Mouse (Mus musculus): Measurements from ENCODE around the gene Proser1. TPM values are rescaled to one million over a fixed set of nuclear protein-coding genes. Genes with fewer than 3 reads are reported as not detected.

Proser1 gene
- total RNA-seq, 2 experiments from 2014 or later, result 10.9 to 12.0 TPM

- intact Hi-C loops (cut with DNase I), result loop anchor here (5.0 kb wide), 1 partner anchor 398 kb away; the partner anchor contains the start of gene Ufm1
- DNase-seq, result no peak
Observed at GRCm38 (mm10) chr3:53464146-53464698, 756 bp downstream of the Proser1 start.

GRCm38 (mm10) chr3:53465330-53465729 is 1.9 kb downstream of the Proser1 start:
- intact Hi-C loops (cut with DNase I), result no loop called here
- DNase-seq, result no peak

DNA sequence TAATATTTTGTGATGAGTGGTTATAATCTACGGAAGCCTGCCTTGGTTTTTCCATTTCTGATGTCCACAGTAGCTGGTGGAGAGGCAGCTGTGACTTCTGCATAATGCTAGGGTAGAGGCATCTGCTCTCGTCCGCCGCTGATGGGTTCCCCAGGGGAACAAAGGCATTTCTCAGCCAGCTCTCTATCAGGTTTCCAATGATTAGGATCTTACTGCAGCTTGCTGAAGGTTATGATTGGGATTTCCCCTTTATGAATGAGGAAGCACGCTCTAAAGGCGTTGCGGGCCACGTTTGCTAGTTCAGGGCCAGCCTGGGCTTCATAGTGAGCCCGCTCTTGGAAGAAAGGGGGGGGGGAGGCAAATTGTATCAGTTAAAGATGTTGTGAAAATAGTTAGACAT is 3.0 kb downstream of the Proser1 start:
- intact Hi-C loops (cut with DNase I), result no loop called here
- DNase-seq, result no peak

DNA sequence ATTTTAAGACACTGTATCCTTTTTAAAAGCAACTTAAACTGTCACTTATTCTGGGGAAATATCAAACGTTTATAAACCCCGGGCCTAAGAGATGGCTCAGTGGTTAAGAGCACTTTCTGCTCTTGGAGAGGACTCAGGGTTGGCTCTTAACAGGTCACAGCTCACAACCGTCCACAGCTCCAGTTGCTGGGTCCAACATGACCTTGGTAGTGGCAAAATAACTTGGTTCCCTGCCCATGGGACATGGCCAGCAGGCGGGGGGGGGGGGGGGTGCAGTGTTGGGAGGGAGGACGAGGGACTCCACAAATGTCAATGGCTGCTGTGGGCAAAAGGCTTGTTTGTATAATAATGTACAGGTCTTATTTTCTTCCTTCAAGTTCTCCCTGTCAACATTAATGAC is 3.9 kb downstream of the Proser1 start:
- intact Hi-C loops (cut with DNase I), result no loop called here
- peak in 1 of 2 experiments; percentile 21 for DNase-seq

DNA sequence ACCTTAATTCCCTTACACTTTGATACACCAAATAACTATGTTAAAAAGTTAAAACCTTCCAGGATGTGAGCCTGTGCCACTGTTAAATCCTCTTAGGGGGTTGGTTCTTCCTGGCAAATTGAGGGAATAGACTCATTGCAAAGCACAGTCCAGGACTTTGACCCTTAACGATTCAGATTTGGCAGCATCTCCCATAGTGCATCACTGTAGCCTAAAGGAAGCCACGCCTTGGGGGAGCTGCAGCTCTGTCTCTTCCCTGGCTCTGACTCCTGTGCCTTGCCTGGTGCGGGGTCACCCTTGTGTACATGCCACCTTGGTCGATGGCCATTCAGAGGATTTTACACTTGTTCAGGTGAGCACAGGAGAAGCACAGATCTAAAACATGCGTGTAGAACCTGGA is 6.2 kb downstream of the Proser1 start:
- intact Hi-C loops (cut with DNase I), result no loop called here
- DNase-seq, result no peak

- no peak for DNase-seq
- intact Hi-C loops (cut with DNase I), result no loop called here
Observed at GRCm38 (mm10) chr3:53472061-53472460, 8.6 kb downstream of the Proser1 start.

DNA sequence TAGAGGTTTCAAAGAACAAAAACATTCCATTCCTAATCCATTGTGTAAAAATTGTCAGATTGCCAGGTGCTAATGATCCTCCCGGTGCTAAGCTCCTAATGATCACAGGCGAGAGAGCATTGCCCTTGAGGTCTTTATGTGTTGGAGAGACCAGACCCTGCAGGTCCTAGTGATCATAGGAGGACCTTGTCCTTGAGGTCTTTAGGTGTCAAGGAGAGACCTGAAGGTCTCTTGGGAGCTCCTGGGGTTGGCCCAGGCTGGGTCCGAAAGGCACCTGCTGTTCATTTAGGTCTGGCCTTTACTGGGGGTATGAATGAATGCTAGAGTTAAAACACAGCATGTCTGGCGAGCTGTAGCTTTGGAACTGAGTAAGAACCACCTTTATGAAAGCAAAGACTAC is 10.7 kb downstream of the Proser1 start:
- DNase-seq, result no peak
- intact Hi-C loops (cut with DNase I), result no loop called here

DNA sequence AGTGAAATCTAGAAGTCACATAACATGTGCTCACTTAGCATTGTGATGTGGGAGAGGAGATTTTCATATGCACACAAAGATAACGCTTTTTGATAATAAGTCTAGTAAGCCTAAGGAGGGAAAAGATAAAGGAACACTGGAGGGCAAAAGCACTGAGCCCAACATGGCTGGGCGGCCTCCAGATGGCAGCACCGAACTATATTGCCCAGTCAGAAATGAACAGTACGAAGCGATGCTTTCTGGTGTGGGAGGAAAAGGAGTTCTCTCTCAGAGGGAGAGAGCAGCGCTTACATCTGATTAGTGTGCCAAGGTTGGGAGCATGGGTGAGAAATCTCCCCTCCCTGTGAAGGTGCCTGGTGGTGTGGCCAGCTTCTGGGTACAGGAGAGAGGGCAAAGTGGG is 12.4 kb downstream of the Proser1 start:
- intact Hi-C loops (cut with DNase I), result loop anchor here (2.0 kb wide), 1 partner anchor 15 kb away; no protein-coding TSS in a partner anchor
- DNase-seq, result peak; percentile 42 to 55

GRCm38 (mm10) chr3:53477468-53477867 is 14.0 kb downstream of the Proser1 start:
- no peak for DNase-seq
- intact Hi-C loops (cut with DNase I), result loop anchor here (2.0 kb wide), 1 partner anchor 13 kb away; no protein-coding TSS in a partner anchor

DNA sequence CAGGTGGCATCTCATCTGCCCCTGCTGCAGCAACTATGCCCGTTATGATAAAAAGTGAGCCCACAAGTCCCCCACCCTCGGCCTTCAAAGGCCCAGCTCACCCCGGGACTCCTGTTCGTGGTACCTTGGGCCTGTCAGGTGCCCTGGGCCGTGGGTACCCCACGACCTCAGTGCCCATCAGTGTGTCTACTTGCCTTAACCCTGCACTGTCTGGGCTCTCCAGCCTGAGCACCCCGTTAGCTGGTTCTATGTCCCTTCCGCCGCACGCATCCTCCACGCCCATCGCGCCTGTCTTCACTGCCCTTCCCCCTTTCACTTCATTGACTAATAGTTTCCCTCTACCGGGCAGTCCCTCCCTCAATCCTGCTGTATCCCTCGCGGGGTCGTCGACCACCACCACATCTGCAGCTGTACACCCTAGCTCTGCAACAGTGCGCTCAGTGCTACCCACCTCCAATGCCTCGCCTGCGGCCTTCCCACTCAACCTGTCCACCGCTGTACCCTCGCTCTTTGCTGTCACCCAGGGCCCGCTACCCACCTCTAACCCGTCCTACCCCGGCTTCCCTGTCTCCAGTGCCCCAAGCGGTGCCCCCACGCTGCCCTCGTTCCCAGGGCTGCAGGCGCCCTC is 15.1 kb downstream of the Proser1 start:
- intact Hi-C loops (cut with DNase I), result no loop called here
- no peak for DNase-seq

DNA sequence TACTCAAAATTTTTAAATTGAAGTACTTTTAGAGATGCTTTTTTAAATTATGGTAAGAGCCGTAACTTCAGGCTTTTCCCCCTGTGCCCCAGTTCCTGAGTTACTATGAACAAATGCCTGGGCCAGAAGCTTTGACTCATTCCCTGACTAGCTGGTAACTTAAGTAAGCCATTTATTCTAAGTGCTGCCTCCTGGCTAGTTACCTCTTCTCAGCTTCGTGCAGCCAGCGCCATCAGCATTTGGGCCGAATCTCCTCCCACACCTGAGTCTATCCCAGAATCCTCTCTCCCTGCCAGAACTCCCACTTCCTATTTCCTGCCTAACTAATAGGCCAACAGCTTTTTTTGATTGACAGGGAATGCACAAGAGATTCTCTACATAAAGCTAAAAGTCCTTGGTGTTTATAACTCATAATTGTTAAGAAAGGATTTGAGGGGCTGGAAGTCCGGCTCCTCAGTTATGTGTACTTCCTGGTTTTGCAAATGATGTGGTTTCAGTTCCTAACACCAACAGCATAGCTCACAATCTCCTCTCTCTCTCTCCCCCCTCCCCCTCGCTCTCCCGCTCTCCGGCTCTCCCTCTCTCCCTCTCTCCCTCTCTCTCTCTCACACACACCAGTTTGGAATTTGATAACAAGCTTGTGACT is 20.1 kb downstream of the Proser1 start:
- no peak for DNase-seq
- intact Hi-C loops (cut with DNase I), result no loop called here

- intact Hi-C loops (cut with DNase I), result no loop called here
- DNase-seq, result no peak
Observed at GRCm38 (mm10) chr3:53486561-53486960, 23.1 kb downstream of the Proser1 start.

GRCm38 (mm10) chr3:53486996-53487576 is 23.6 kb downstream of the Proser1 start:
- no peak for DNase-seq

DNA sequence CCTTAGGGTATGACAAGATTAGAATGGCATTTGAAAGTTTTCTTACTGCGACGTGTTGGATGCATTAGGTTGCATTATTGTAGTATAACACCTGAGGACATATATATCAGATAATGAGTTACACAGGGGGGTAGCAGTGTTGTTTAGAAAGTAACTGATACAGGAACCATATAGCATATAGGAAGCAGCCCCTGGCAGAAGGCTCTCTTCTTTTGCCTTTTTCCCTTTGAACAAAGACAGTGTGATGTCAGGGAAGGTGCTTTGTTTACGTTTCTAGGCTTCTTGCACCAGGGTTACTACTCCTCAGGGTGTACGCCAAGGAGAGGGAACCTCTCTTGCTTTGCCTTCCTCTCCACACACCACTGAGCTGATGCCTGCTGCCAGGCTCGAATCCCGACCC is 24.9 kb downstream of the Proser1 start, which contains the start of gene Stoml3:
TSS of gene Stoml3 (plus strand) at position 301 of the 400 bp plus-strand sequence.
- no peak for DNase-seq
- intact Hi-C loops (cut with DNase I), result no loop called here

More at GRCm38 (mm10) chr3:53486996-53487576, 23.6 kb downstream of the Proser1 start:
- intact Hi-C loops (cut with DNase I), result no loop called here

GRCm38 (mm10) chr3:53498351-53498905 is 35.0 kb downstream of the Proser1 start:
- intact Hi-C loops (cut with DNase I), result loop anchor here (10.0 kb wide), 1 partner anchor 1244 kb away; no protein-coding TSS in a partner anchor
- DNase-seq, result peak; percentile 11 to 29

- intact Hi-C loops (cut with DNase I), result no loop called here
- DNase-seq, result no peak
Observed at GRCm38 (mm10) chr3:53502428-53502827, 39.0 kb downstream of the Proser1 start.

GRCm38 (mm10) chr3:53513096-53513495 is 49.6 kb downstream of the Proser1 start:
- DNase-seq, result no peak
- intact Hi-C loops (cut with DNase I), result no loop called here

- no peak for DNase-seq
- intact Hi-C loops (cut with DNase I), result no loop called here
Observed at GRCm38 (mm10) chr3:53514221-53515065, 51.0 kb downstream of the Proser1 start.

DNA sequence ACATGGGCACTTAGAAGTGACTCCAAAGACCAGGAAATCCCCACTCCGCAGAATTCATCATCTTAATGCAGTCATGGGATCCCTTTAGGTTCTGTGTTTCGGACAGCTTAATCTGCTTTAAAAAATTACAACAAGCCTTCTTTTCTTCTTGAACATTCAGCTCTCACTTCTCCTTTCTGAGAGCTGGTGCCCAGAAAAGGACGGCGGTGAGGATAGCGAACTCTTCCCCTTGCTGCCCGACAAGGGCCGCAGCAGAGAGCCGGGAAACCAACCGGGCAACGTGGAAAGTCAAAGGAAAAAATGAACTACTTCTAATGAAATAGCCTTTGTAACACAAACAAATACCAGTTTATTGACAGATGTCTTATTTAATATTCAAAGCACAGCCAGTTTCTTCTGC is 59.3 kb downstream of the Proser1 start:
- intact Hi-C loops (cut with DNase I), result loop anchor here (10.0 kb wide), 1 partner anchor 792 kb away; no protein-coding TSS in a partner anchor
- no peak for DNase-seq

DNA sequence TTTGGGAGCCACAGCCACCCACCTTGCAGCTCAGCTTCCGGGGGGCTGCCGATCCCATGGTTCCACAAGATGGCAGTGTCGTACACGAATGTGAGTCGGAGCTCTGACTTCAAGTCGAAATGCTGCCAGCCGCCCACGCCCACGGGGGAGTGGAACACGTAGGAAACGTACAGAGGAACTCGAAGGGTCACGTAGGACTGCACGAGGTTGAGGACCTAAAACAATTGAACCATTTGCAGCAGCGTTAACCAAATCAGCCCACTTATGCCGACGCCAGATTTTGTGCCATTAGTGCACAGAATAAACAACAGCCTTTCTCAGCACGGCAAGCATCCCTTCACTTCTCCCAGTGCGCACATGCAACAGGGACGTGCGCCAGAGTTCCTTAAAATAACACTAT is 62.3 kb downstream of the Proser1 start:
- intact Hi-C loops (cut with DNase I), result loop anchor here (5.0 to 10.0 kb wide), 4 partner anchors 67 to 789 kb away; partner anchors contain the start of gene Frem2
- peak; percentile 64 to 82 for DNase-seq

Data from heart, postnatal 14 days (tissue).